Mouse (Mus musculus): ENCODE results near the gene Ncl. TPM values are rescaled to one million over a fixed set of nuclear protein-coding genes. Genes with fewer than 3 reads are reported as not detected.

Gene Ncl
- polyA plus RNA-seq, 1 experiment from 2014 or later = 139 TPM

DNA sequence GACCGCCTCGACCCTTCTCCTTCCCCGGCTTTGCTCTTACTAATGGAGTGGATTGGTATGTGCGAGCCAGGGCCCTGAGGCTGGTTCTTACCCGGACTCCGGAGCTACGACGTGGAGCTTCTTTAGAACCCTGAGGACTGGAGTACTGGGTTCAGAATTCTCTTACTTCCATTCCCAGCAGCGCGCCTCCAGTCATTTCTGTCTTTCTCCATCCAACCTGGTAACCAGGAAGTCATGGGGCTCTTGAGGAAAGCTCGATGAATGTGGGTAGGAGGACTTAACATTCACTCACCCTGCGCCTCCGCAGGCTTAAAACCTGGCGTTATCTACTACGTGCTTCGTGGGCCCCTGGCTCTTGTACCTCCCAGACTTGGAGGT lies 55.3 kb downstream of the Ncl start:
- no peaks in the 10 kb centered on the region for H3K36me3 ChIP-seq (ENCODE audit: insufficient read depth, low read length)
- H3K9ac ChIP-seq (replicated peaks; ENCODE audit: low read depth) = no peak overlapping the region
- TF ChIP-seq CTCF (IDR thresholded peaks at IDR 0.05) (no peak), EP300 (IDR thresholded peaks at IDR 0.05) (no peak)
- H3K27me3 ChIP-seq (replicated peaks; ENCODE audit: insufficient read depth, low read length) = peaks cover 4% of the 10 kb centered on the region; the same call in 1 of the 2 replicates
- peaks cover 3% of the 10 kb centered on the region; the same call in 1 of the 2 replicates for H3K4me1 ChIP-seq (ENCODE audit: insufficient read depth, low read depth, low read length)
- peak overlapping the region; percentile 43 for H3K4me3 ChIP-seq (ENCODE audit: low read depth, low read length)
- H3K4me2 ChIP-seq (replicated peaks; ENCODE audit: low read depth, low read length) = peak overlapping the region; percentile 90
- H3K27ac ChIP-seq (ENCODE audit: low read length) = no peak overlapping the region
- no peaks in the 10 kb centered on the region for H3K9me3 ChIP-seq (ENCODE audit: low read length)
- ATAC-seq = no peak
- 3% methylated on average over 16 of the region's 16 CpGs for WGBS
- DNase-seq (ENCODE audit: low spot score) = peak; percentile 40

DNA sequence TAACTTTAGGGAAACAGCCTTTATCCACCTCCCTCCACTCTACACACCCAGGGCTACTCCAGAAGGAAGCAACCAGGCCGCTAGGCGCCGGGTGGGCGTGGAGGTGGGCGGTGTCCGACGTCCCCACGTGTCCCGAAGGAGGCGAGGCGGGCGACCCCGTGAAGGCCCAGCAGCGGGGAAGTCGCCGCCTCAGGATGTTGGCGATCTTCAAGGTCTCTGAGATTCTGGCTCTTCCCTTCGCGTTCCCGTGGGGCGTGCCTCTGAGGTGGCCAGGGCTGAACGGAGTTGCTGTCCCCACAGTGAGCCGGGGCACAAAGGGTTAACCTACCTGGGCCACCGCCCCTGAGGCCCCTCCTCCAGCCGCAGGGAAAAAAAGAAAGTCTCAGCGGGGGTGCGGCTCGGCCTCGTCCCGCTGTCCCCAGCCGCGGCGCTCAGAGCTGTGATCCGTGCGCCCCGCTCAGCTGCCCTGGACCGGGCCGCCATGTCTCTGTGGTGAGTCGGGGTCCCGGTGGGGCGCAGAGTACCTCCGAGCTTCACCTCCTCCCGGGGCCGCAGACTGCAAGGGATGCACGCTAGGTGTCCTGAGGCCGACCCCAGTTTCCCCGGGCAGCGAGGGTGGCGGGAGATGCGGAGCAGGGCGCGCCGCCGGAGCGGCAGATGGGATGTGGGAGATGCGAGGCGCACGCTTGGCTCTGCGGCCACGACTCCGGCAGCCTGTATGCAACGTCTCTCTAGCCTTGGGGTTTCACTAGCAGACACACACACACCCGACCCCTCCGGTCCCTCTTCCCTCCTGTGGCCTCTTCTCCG lies 55.9 kb downstream of the Ncl start:
- H3K4me2 ChIP-seq (replicated peaks; ENCODE audit: low read depth, low read length) = peak overlapping the region; percentile 90
- H3K9ac ChIP-seq (replicated peaks; ENCODE audit: low read depth) = no peak overlapping the region
- WGBS = under 1% methylated on average over 59 of the region's 65 CpGs
- H3K27ac ChIP-seq (ENCODE audit: low read length) = no peak overlapping the region
- no peaks in the 10 kb centered on the region for H3K36me3 ChIP-seq (ENCODE audit: insufficient read depth, low read length)
- H3K4me1 ChIP-seq (ENCODE audit: insufficient read depth, low read depth, low read length) = peaks cover 3% of the 10 kb centered on the region; the same call in 1 of the 2 replicates
- H3K27me3 ChIP-seq (replicated peaks; ENCODE audit: insufficient read depth, low read length) = peaks cover 4% of the 10 kb centered on the region; the same call in 1 of the 2 replicates
- DNase-seq (ENCODE audit: low spot score) = peak; percentile 59
- ATAC-seq = peak; percentile 82
- no peak for TF ChIP-seq EP300 (IDR thresholded peaks at IDR 0.05)
- peak; percentile 38 for TF ChIP-seq CTCF (IDR thresholded peaks at IDR 0.05)
- peak overlapping the region; percentile 43 for H3K4me3 ChIP-seq (ENCODE audit: low read depth, low read length)
- no peaks in the 10 kb centered on the region for H3K9me3 ChIP-seq (ENCODE audit: low read length)

DNA sequence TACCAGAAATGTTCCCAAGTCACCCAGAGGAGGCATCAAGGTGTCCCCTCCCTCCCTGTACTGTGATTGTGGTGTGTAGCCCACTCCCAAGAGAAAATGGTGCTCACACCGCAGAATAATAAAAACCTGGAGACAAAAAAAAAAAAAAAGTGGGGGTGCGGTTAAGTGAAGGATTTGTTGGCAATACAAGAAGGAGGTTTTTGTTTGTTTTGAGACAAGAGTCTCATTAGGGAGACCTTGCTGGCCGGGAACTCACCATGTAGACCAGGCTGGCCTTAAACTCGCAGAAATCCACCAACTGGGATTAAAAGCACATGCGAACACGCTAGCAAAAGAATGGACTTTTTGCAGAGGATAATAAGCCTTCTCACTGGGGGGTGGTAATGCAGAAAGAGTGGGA lies 56.7 kb downstream of the Ncl start, which contains the start of gene B3gnt7:
TSS of gene B3gnt7 (plus strand) at position 301 of the 400 bp plus-strand sequence.
- ATAC-seq (no peak), DNase-seq (ENCODE audit: low spot score) (no peak)
- 38% methylated on average over 6 of the region's 6 CpGs for WGBS
- Histone ChIP-seq H3K4me3 (ENCODE audit: low read depth, low read length) (peak within 1 kb of the TSS; percentile 43), H3K27ac (ENCODE audit: low read length) (no peak within 1 kb of the TSS), H3K4me2 (replicated peaks; ENCODE audit: low read depth, low read length) (peak within 1 kb of the TSS; percentile 90), H3K36me3 (ENCODE audit: insufficient read depth, low read length) (no peaks in the 10 kb centered on the region), H3K9me3 (ENCODE audit: low read length) (no peaks in the 10 kb centered on the region), H3K9ac (replicated peaks; ENCODE audit: low read depth) (no peak within 1 kb of the TSS), H3K4me1 (ENCODE audit: insufficient read depth, low read depth, low read length) (peaks cover 3% of the 10 kb centered on the region; the same call in 1 of the 2 replicates), H3K27me3 (replicated peaks; ENCODE audit: insufficient read depth, low read length) (peaks cover 4% of the 10 kb centered on the region; the same call in 1 of the 2 replicates)
- TF ChIP-seq CTCF (IDR thresholded peaks at IDR 0.05) (no peak), EP300 (IDR thresholded peaks at IDR 0.05) (no peak)

DNA sequence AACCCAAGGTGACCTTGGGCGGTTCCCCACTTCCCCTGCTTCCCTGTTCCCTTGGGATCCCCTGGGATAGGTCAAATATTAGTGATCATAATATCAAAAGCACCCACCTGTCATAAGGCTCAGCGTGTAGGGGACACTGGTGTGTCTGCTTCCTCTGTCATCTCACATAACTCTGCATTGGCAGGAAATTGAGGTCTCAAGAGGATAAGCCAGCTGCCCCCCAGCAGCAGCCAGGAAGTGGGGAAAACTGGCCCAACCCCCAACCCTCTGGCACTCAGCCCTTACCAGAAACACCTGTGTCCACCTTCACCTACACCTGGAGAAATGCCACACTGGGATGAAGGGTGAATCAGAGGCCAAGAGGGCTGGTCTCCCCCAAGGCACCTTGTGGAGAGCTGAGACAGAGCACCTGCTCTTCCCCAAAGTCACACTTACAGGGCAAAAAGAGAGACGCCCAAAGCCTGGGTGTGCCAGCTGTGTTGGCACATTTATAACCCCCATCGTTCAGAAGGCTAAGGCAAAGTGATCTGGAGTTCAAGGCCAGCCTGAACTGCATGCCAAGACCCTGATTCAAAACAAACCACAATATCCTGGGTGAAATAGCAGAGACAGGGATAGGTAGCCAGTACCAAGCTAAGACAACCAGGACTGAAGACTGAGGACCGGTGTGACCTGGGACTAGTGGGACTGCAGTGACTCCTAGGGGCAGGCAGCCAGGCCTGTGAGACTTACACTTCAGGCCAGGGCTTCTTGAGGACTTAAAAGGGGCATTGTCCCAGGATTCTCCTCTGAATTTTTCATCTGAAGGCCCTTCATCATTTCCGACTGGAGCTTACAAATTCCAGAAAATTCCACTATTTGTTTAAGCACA lies 57.7 kb downstream of the Ncl start:
- Histone ChIP-seq H3K4me2 (replicated peaks; ENCODE audit: low read depth, low read length) (no peak overlapping the region), H3K9ac (replicated peaks; ENCODE audit: low read depth) (no peak overlapping the region), H3K4me1 (ENCODE audit: insufficient read depth, low read depth, low read length) (peaks cover 3% of the 10 kb centered on the region; the same call in 1 of the 2 replicates), H3K4me3 (ENCODE audit: low read depth, low read length) (no peak overlapping the region), H3K9me3 (ENCODE audit: low read length) (no peaks in the 10 kb centered on the region), H3K36me3 (ENCODE audit: insufficient read depth, low read length) (no peaks in the 10 kb centered on the region), H3K27ac (ENCODE audit: low read length) (no peak overlapping the region), H3K27me3 (replicated peaks; ENCODE audit: insufficient read depth, low read length) (peaks cover 4% of the 10 kb centered on the region; the same call in 1 of the 2 replicates)
- TF ChIP-seq CTCF (IDR thresholded peaks at IDR 0.05) (peak; percentile 59), EP300 (IDR thresholded peaks at IDR 0.05) (no peak)
- DNase-seq (ENCODE audit: low spot score) (peak; percentile 21), ATAC-seq (no peak)
- 45% methylated on average over 6 of the region's 6 CpGs for WGBS

DNA sequence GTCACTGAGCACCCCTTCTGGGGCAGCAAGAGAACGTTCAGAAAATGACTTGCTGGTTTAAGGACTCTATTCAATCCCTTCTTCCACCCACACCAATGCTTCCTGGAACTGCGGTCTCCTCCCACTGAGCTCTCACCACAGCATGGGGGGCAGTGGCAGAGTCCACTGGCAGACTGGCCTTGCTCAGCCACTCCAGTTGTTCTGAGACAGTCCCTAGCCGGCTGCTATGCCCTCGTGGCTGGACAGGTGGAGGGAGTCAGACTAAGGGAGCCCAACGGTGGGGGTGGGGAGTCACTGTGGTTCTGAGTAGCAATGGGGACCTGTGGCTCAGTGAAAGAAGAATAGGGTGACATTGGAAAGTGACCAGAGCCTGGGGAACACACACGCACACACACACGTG lies 58.5 kb downstream of the Ncl start:
- 43% methylated on average over 7 of the region's 7 CpGs for WGBS
- Histone ChIP-seq H3K36me3 (ENCODE audit: insufficient read depth, low read length) (no peaks in the 10 kb centered on the region), H3K27ac (ENCODE audit: low read length) (no peak overlapping the region)

DNA sequence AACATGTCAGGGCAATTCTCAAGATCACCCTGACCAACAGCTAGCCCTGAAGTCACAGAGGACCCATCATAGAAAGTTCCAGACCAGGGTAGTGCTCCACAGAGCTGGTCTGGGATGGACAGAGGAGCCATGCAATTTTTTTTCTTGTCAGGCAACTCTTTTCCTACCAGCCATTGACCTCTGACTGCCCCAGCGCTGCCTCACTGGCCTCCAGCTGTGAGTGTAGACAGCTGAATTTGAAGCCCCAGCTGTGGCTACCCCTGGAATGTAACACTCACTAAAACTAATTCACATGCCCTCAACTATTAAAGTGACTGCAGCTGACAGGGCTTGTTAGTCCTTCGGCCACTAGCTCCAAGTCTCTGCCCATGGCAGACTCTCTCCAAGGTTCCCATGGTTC lies 59.1 kb downstream of the Ncl start:
- no peak overlapping the region for H3K9ac ChIP-seq (replicated peaks; ENCODE audit: low read depth)
- DNase-seq (ENCODE audit: low spot score) (no peak), ATAC-seq (no peak)
- WGBS = 49% methylated on average over 2 of the region's 2 CpGs
- no peaks in the 10 kb centered on the region for H3K9me3 ChIP-seq (ENCODE audit: low read length)
- no peak overlapping the region for H3K27ac ChIP-seq (ENCODE audit: low read length)
- no peak for TF ChIP-seq CTCF (IDR thresholded peaks at IDR 0.05)
- TF ChIP-seq EP300 (IDR thresholded peaks at IDR 0.05) = no peak
- peaks cover 4% of the 10 kb centered on the region; the same call in 1 of the 2 replicates for H3K27me3 ChIP-seq (replicated peaks; ENCODE audit: insufficient read depth, low read length)
- no peak overlapping the region for H3K4me2 ChIP-seq (replicated peaks; ENCODE audit: low read depth, low read length)
- no peak overlapping the region for H3K4me3 ChIP-seq (ENCODE audit: low read depth, low read length)
- peaks cover 3% of the 10 kb centered on the region; the same call in 1 of the 2 replicates for H3K4me1 ChIP-seq (ENCODE audit: insufficient read depth, low read depth, low read length)
- no peaks in the 10 kb centered on the region for H3K36me3 ChIP-seq (ENCODE audit: insufficient read depth, low read length)

More for the DNA sequence above, 58.5 kb downstream of the Ncl start:
- peaks cover 4% of the 10 kb centered on the region; the same call in 1 of the 2 replicates for H3K27me3 ChIP-seq (replicated peaks; ENCODE audit: insufficient read depth, low read length)
- no peak overlapping the region for H3K9ac ChIP-seq (replicated peaks; ENCODE audit: low read depth)
- DNase-seq (ENCODE audit: low spot score) = no peak
- no peaks in the 10 kb centered on the region for H3K9me3 ChIP-seq (ENCODE audit: low read length)
- H3K4me1 ChIP-seq (ENCODE audit: insufficient read depth, low read depth, low read length) = peaks cover 3% of the 10 kb centered on the region; the same call in 1 of the 2 replicates
- TF ChIP-seq EP300 (IDR thresholded peaks at IDR 0.05) (no peak), CTCF (IDR thresholded peaks at IDR 0.05) (no peak)
- no peak overlapping the region for H3K4me3 ChIP-seq (ENCODE audit: low read depth, low read length)
- H3K4me2 ChIP-seq (replicated peaks; ENCODE audit: low read depth, low read length) = no peak overlapping the region
- no peak for ATAC-seq

Small RNA genes within 50 kb of the gene (microRNA-seq; reads per million reads assigned to microRNA genes)
- gene mmu-mir-3535 = 21.1 reads per million, percentile 30 among the genes with 10 or more reads in this experiment

Other genes starting within 250 kb of the Ncl start
- 1.0 and 1.2 TPM in 2 replicates for gene Htr2b, start 247.4 kb downstream of the Ncl start, polyA plus RNA-seq (2015; fragmentation: Nextera tagmentation; extraction: Ambion mirVana)
- gene Gm21972, start 225.8 kb downstream of the Ncl start, polyA plus RNA-seq (2015; fragmentation: Nextera tagmentation; extraction: Ambion mirVana) = 0.16 TPM in 1 of 2 replicates, not detected in the other
- 8.7 and 9.8 TPM in 2 replicates for gene Armc9, start 204.6 kb downstream of the Ncl start, polyA plus RNA-seq (2015; fragmentation: Nextera tagmentation; extraction: Ambion mirVana)
- gene B3gnt7, start 56.6 kb downstream of the Ncl start, polyA plus RNA-seq (2015; fragmentation: Nextera tagmentation; extraction: Ambion mirVana) = 5.9 TPM in 2 replicates
- gene Nmur1, start 66.8 kb upstream of the Ncl start, polyA plus RNA-seq (2015; fragmentation: Nextera tagmentation; extraction: Ambion mirVana) = 1.3 and 2.1 TPM in 2 replicates
- not detected in 2 replicates for gene Tex44, start 66.9 kb upstream of the Ncl start, polyA plus RNA-seq (2015; fragmentation: Nextera tagmentation; extraction: Ambion mirVana)
- 1,264 and 1,361 TPM in 2 replicates for gene Ptma, start 167.3 kb upstream of the Ncl start, polyA plus RNA-seq (2015; fragmentation: Nextera tagmentation; extraction: Ambion mirVana)
- gene Pde6d, start 223.2 kb upstream of the Ncl start, polyA plus RNA-seq (2015; fragmentation: Nextera tagmentation; extraction: Ambion mirVana) = 43.4 and 50.4 TPM in 2 replicates
- 18.0 and 19.3 TPM in 2 replicates for gene Cops7b, start 223.5 kb upstream of the Ncl start, polyA plus RNA-seq (2015; fragmentation: Nextera tagmentation; extraction: Ambion mirVana)